Mouse (Mus musculus) heart, embryonic 15.5 days (tissue): ENCODE measurements around the gene Gorasp2. TPM values are rescaled to one million over a fixed set of nuclear protein-coding genes. Genes with fewer than 3 reads are reported as not detected.

Experiments
- ATAC-seq: fragments of 200-750 bp; cut with Nextera tagmentation; replicated peaks from 2 replicates; pipeline ENCODE4 v1.8.0; 2017; ENCODE audit warnings: low read depth, moderate TSS enrichment; ENCODE audit not compliant: insufficient number of reproducible peaks, insufficient read depth, low FRiP score
- H3K27ac ChIP-seq: fragments of 300-500 bp; sonication (generic); 2 replicates; pipeline ENCODE4 v1.5.1; 2015; ENCODE audit warnings: mild to moderate bottlenecking, inconsistent platforms
- H3K27me3 ChIP-seq: fragments of 300-500 bp; sonication (generic); 2 replicates; pipeline ENCODE4 v1.6.1; 2015; ENCODE audit warnings: inconsistent platforms
- H3K36me3 ChIP-seq: fragments of 300-500 bp; sonication (generic); 2 replicates; pipeline ENCODE4 v1.6.1; 2015; ENCODE audit warnings: mild to moderate bottlenecking, inconsistent platforms
- H3K4me1 ChIP-seq: fragments of 300-500 bp; sonication (generic); replicated peaks from 2 replicates; pipeline ENCODE4 v1.6.1; 2015; ENCODE audit warnings: inconsistent platforms
- H3K4me2 ChIP-seq: fragments of 300-500 bp; sonication (generic); 2 replicates; pipeline ENCODE4 v1.6.1; 2015; ENCODE audit warnings: inconsistent platforms, mild to moderate bottlenecking, moderate library complexity
- H3K4me3 ChIP-seq: fragments of 300-500 bp; sonication (generic); 2 replicates; pipeline ENCODE4 v1.5.1; 2015; ENCODE audit warnings: mild to moderate bottlenecking, inconsistent platforms
- H3K9ac ChIP-seq: fragments of 300-500 bp; sonication (generic); 2 replicates; pipeline ENCODE4 v1.6.1; 2015; ENCODE audit warnings: mild to moderate bottlenecking, inconsistent platforms
- H3K9me3 ChIP-seq: fragments of 300-500 bp; sonication (generic); replicated peaks from 2 replicates; pipeline ENCODE4 v1.6.1; 2016; ENCODE audit warnings: inconsistent platforms
- WGBS: fragments of 180-500 bp; shearing (Covaris S2); methylation state at CpG from one replicate; pipeline ENCODE4 v1.1.7; 2015; ENCODE audit warnings: mixed read lengths; 5-methylcytosine and 5-hydroxymethylcytosine counted together
- polyA plus RNA-seq: library from polyadenylated mRNA; unstranded; fragments of >200 nt; fragmentation: Nextera tagmentation; extraction: Ambion mirVana; gene quantifications from 2 replicates; pipeline ENCODE4 v1.2.1, GENCODE M21; 2015

Gorasp2 gene
- polyA plus RNA-seq, 1 experiment from 2014 or later: 113 TPM

DNA sequence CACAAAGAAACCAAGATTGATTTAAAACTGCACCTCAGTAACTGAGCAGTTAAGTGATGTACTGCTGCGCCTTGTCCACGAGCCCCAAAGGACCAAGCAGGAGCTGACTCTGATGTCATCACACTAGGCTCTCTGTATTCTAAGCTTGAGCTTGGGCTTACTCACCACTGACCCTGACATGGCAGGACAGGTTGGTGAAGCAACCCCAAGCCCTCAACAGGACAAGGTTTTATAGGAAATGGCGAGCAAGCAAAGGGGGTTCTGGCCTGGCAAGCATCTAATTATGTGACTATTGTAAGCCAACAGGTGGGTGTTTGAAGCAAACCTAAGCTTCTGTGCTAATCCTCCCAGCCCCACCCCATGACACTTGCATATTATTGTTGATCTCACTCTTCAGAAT lies 39.5 kb downstream of the Gorasp2 start:
- Histone ChIP-seq H3K36me3 (no peaks in the 10 kb centered on the region), H3K9ac (no peak overlapping the region), H3K9me3 (no peaks in the 10 kb centered on the region), H3K4me1 (peaks cover 13% of the 10 kb centered on the region), H3K27ac (no peak overlapping the region), H3K4me3 (no peak overlapping the region), H3K4me2 (no peak overlapping the region), H3K27me3 (no peaks in the 10 kb centered on the region)
- 94% methylated on average over 3 of the region's 3 CpGs for WGBS
- ATAC-seq: no peak

- no peak overlapping the region for H3K27ac ChIP-seq
- no peak overlapping the region for H3K9ac ChIP-seq
- H3K4me3 ChIP-seq: no peak overlapping the region
- 44% methylated on average over 9 of the region's 9 CpGs for WGBS
- no peak overlapping the region for H3K4me2 ChIP-seq
- peaks cover 13% of the 10 kb centered on the region for H3K4me1 ChIP-seq
- H3K36me3 ChIP-seq: no peaks in the 10 kb centered on the region
- no peaks in the 10 kb centered on the region for H3K27me3 ChIP-seq
- no peak for ATAC-seq
- H3K9me3 ChIP-seq: no peaks in the 10 kb centered on the region
Observed at GRCm38 (mm10) chr2:70701571-70701970, 40.2 kb downstream of the Gorasp2 start.

GRCm38 (mm10) chr2:70702403-70702802 lies 41.0 kb downstream of the Gorasp2 start:
- H3K27me3 ChIP-seq: no peaks in the 10 kb centered on the region
- ATAC-seq: no peak

DNA sequence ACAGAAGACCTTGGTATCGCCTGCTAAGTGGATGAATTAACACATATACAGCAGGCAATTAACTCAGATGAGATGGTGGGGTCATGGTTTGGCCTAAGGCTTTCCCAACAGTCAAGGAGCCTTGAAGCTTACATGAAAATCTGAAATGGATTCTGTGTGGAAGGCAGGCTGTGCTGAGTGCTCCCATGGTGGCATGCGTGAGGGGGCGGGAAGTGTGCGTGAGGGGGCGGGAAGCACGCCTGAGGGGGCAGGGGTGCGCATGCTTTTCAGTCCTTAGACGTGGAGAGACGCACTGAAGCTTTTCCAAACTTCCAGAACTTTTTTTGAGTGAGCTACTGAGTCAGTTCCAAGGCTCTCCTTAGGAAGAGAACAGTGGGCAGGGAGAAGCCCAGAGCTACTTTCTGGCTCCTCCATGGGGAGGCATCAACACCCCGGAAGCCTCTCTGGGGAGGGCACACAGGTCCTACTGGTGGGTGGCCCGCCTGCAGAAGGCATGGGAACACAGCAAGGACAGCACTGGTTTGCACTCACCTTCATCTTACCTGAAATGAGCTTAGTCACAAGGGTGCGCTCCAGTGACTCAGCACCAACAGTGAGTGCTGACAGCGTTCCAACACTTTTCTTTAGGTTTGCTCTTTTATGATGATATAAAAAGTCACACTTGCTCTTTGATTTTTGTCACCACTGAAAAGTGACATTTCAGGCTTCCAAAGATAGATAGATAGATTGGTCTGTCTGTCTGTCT lies 47.8 kb downstream of the Gorasp2 start:
- Histone ChIP-seq H3K4me3 (no peak overlapping the region), H3K27ac (no peak overlapping the region), H3K4me1 (peaks cover 4% of the 10 kb centered on the region), H3K9ac (no peak overlapping the region), H3K4me2 (no peak overlapping the region), H3K9me3 (no peaks in the 10 kb centered on the region), H3K27me3 (no peaks in the 10 kb centered on the region), H3K36me3 (peaks cover 38% of the 10 kb centered on the region)
- 74% methylated on average over 13 of the region's 13 CpGs for WGBS
- no peak for ATAC-seq

More at GRCm38 (mm10) chr2:70702403-70702802, 41.0 kb downstream of the Gorasp2 start:
- Histone ChIP-seq H3K4me3 (no peak overlapping the region), H3K9me3 (no peaks in the 10 kb centered on the region), H3K27ac (no peak overlapping the region), H3K9ac (no peak overlapping the region), H3K36me3 (no peaks in the 10 kb centered on the region), H3K4me2 (no peak overlapping the region), H3K4me1 (peaks cover 13% of the 10 kb centered on the region)
- 27% methylated on average over 5 of the region's 5 CpGs for WGBS

DNA sequence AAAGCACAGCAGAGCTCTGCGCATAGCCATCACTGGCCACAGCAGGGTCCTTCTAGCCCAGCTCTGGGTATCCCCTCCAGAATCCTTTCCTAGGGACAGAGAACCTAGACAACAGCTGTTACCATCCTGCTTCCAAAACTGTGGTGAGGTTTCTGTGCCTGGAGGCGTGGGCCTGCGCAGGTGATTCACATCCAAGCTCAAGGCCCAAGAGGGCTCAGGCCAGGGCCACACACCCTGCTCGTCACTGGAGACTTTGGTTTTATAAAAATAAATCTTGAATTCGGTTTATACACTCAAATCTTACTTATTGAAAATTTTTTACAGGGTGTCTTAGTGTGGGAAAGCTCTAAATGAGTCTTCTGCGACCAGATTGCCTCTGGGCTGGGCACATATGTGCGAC lies 48.9 kb downstream of the Gorasp2 start:
- no peak overlapping the region for H3K27ac ChIP-seq
- H3K36me3 ChIP-seq: peaks cover 49% of the 10 kb centered on the region
- WGBS: 93% methylated on average over 7 of the region's 7 CpGs
- no peak overlapping the region for H3K4me2 ChIP-seq
- H3K27me3 ChIP-seq: no peaks in the 10 kb centered on the region
- no peak for ATAC-seq
- no peak overlapping the region for H3K9ac ChIP-seq
- H3K4me3 ChIP-seq: no peak overlapping the region
- no peaks in the 10 kb centered on the region for H3K9me3 ChIP-seq
- no peaks in the 10 kb centered on the region for H3K4me1 ChIP-seq

- Histone ChIP-seq H3K27ac (no peak overlapping the region), H3K9me3 (no peaks in the 10 kb centered on the region), H3K9ac (no peak overlapping the region), H3K4me3 (no peak overlapping the region), H3K36me3 (peaks cover 55% of the 10 kb centered on the region), H3K27me3 (no peaks in the 10 kb centered on the region), H3K4me1 (no peaks in the 10 kb centered on the region), H3K4me2 (no peak overlapping the region)
- 87% methylated on average over 4 of the region's 4 CpGs for WGBS
- no peak for ATAC-seq
Observed at GRCm38 (mm10) chr2:70710878-70711277, 49.5 kb downstream of the Gorasp2 start.

GRCm38 (mm10) chr2:70723610-70724243 lies 62.4 kb downstream of the Gorasp2 start:
- no peaks in the 10 kb centered on the region for H3K27me3 ChIP-seq
- no peaks in the 10 kb centered on the region for H3K9me3 ChIP-seq
- ATAC-seq: no peak
- H3K4me3 ChIP-seq: no peak overlapping the region
- no peak overlapping the region for H3K27ac ChIP-seq
- H3K4me2 ChIP-seq: no peak overlapping the region
- H3K9ac ChIP-seq: no peak overlapping the region
- peaks cover 54% of the 10 kb centered on the region for H3K36me3 ChIP-seq
- no peaks in the 10 kb centered on the region for H3K4me1 ChIP-seq
- 92% methylated on average over 9 of the region's 9 CpGs for WGBS

DNA sequence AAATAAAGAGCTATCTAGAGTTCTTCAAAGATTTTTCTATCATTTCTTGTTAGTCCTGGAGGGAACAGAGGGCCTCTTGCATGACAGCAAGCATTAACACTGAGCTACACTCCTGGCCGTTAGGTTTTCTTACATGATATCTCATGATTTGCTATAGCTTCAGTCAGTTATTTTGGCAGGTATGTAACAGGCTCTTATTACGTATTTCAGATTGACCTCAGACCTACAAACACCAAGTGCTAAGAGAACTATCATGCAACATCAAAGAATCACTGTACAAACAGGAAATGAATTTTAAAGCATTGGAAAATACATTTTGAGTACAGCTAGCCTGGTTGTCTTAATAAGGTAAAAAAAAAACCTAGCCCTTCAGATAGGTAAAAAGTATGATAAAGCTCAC lies 65.7 kb downstream of the Gorasp2 start:
- H3K27me3 ChIP-seq: no peaks in the 10 kb centered on the region
- peaks cover 32% of the 10 kb centered on the region for H3K36me3 ChIP-seq
- no peak overlapping the region for H3K4me2 ChIP-seq
- H3K9me3 ChIP-seq: no peaks in the 10 kb centered on the region
- H3K9ac ChIP-seq: no peak overlapping the region
- no peak overlapping the region for H3K27ac ChIP-seq
- no peak for ATAC-seq
- 75% methylated on average over 2 of the region's 2 CpGs for WGBS
- H3K4me3 ChIP-seq: no peak overlapping the region
- 0 out of 2 replicates have a peak, but pooled peaks cover 3% of the 10 kb centered on the region for H3K4me1 ChIP-seq

DNA sequence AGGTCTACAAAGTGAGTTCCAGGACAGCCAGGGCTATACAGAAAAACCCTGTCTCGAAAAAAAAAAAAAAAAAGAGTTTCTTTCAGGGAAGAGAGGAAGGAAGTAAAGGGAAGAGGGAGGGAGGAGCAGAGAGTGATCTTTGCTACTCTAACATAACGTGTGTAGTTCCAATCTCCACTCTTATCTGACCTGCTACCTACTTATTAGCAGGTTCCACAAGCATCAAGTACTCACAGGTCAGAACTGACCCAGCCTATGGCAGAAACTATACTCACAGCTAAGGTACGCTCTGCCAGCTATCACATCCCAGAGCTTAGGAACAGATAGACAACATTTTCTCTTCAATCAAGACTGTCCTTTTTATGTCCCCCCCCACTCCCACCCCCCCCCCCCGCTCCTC lies 74.2 kb downstream of the Gorasp2 start:
- peaks cover 35% of the 10 kb centered on the region for H3K36me3 ChIP-seq
- H3K4me1 ChIP-seq: 0 out of 2 replicates have a peak, but pooled peaks cover 3% of the 10 kb centered on the region
- no peak overlapping the region for H3K27ac ChIP-seq
- H3K9me3 ChIP-seq: no peaks in the 10 kb centered on the region
- no peak for ATAC-seq
- no peak overlapping the region for H3K4me3 ChIP-seq
- H3K27me3 ChIP-seq: no peaks in the 10 kb centered on the region
- no peak overlapping the region for H3K4me2 ChIP-seq
- 74% methylated on average over 4 of the region's 4 CpGs for WGBS
- no peak overlapping the region for H3K9ac ChIP-seq

GRCm38 (mm10) chr2:70736008-70736407 lies 74.6 kb downstream of the Gorasp2 start:
- Histone ChIP-seq H3K27me3 (no peaks in the 10 kb centered on the region), H3K9ac (no peak overlapping the region), H3K4me2 (no peak overlapping the region), H3K4me1 (0 out of 2 replicates have a peak, but pooled peaks cover 3% of the 10 kb centered on the region), H3K4me3 (no peak overlapping the region), H3K27ac (no peak overlapping the region), H3K36me3 (peaks cover 36% of the 10 kb centered on the region), H3K9me3 (no peaks in the 10 kb centered on the region)
- no peak for ATAC-seq
- 76% methylated on average over 5 of the region's 5 CpGs for WGBS

GRCm38 (mm10) chr2:70741901-70742300 lies 80.5 kb downstream of the Gorasp2 start:
- WGBS: 95% methylated on average over 5 of the region's 5 CpGs
- ATAC-seq: no peak
- no peaks in the 10 kb centered on the region for H3K9me3 ChIP-seq
- H3K27me3 ChIP-seq: no peaks in the 10 kb centered on the region
- no peaks in the 10 kb centered on the region for H3K4me1 ChIP-seq
- no peak overlapping the region for H3K9ac ChIP-seq
- H3K27ac ChIP-seq: no peak overlapping the region
- no peak overlapping the region for H3K4me2 ChIP-seq
- peaks cover 64% of the 10 kb centered on the region for H3K36me3 ChIP-seq
- no peak overlapping the region for H3K4me3 ChIP-seq

DNA sequence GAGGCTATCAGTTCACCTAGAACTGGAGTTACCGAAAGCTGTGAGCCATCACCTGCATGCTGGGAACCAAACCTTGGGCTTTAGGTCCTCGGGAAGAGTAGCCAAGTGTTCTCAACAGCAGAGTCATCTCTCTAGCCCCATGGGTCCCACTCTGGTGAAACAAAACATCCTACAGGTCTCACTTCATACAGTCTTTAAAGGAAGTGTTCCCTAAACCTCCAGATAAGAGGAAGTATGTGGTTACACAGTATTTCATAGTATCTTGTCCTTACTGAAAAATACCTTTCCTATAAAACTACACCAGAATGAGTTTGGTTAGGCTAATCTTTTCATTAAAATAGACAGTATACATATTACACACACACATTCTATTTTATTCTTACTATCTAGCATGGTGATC lies 81.2 kb downstream of the Gorasp2 start:
- no peak overlapping the region for H3K4me3 ChIP-seq
- H3K27me3 ChIP-seq: no peaks in the 10 kb centered on the region
- ATAC-seq: no peak
- 80% methylated on average over 2 of the region's 2 CpGs for WGBS
- H3K27ac ChIP-seq: no peak overlapping the region
- no peaks in the 10 kb centered on the region for H3K9me3 ChIP-seq
- H3K9ac ChIP-seq: no peak overlapping the region
- H3K4me2 ChIP-seq: no peak overlapping the region
- peaks cover 62% of the 10 kb centered on the region for H3K36me3 ChIP-seq
- H3K4me1 ChIP-seq: no peaks in the 10 kb centered on the region
